7 mouse cellular contexts compared by ENCODE assay signal in the genomic region with DNA sequence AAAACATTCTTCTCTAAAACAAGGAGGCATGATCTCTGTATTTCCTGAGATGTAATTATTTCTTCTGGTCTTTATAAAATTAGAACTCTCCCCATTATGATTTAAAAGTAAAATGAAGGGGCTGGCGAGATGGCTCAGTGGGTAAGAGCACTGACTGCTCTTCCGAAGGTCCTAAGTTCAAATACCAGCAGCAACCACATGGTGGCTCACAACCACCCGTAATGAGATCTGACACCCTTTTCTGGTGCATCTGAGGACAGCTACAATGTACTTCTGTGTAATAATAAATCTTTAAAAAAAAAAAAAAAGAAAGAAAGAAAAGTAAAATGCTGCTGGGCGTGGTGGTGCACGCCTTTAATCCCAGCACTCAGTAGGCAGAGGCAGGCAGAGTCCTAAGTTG. TPM values are rescaled to one million over a fixed set of nuclear protein-coding genes. Genes with fewer than 3 reads are reported as not detected.
A peak's percentile ranks its signal among the peaks of the same experiment; 100 is the strongest.
DNase-seq lines count a peak whose midpoint lies in the region; ATAC-seq and TF ChIP-seq lines count a peak whose summit lies in the region.
"Not testable (repeated sequence)": the region's sequence is repeated elsewhere in the genome, so short reads cannot be mapped to it uniquely, and the experiment has no call there.

No protein-coding gene starts in this region.

- H3K27ac ChIP-seq in lung, postnatal 0 days (ENCODE audit: low read length); stomach, postnatal 0 days (replicated peaks): not testable (repeated sequence)

- not testable (repeated sequence) for H3K4me3 ChIP-seq in E14TG2a.4 (replicated peaks; ENCODE audit: low read length); lung, postnatal 0 days (ENCODE audit: low read depth, low read length); stomach, postnatal 0 days (ENCODE audit: low read depth, low read length)

- H3K4me2 ChIP-seq in lung, postnatal 0 days (replicated peaks; ENCODE audit: low read depth, low read length); stomach, postnatal 0 days (replicated peaks; ENCODE audit: low read depth): not testable (repeated sequence)

- H3K4me1 ChIP-seq in E14TG2a.4 (replicated peaks; ENCODE audit: low read depth, low read length); lung, postnatal 0 days (ENCODE audit: insufficient read depth, low read depth, low read length); stomach, postnatal 0 days (replicated peaks; ENCODE audit: control insufficient read depth, insufficient read depth): not testable (repeated sequence)

- H3K9ac ChIP-seq in lung, postnatal 0 days (replicated peaks; ENCODE audit: low read depth); stomach, postnatal 0 days (ENCODE audit: low read length): not testable (repeated sequence)

- peak; percentile 22; the same call in 1 of the 2 replicates for TF ChIP-seq CTCF in E14TG2a.4 (conservative IDR thresholded peaks at IDR 0.05; ENCODE audit: low read length)
- peak; percentile 56 for TF ChIP-seq CTCF in lung, postnatal 0 days (IDR thresholded peaks at IDR 0.05)
- TF ChIP-seq CTCF in stomach, postnatal 0 days (IDR thresholded peaks at IDR 0.05; ENCODE audit: low read depth) = peak; percentile 62

- H3K36me3 ChIP-seq in E14TG2a.4 (ENCODE audit: insufficient read depth, low read length) = peaks cover 81% of the 10 kb centered on the region
- peaks cover 25% of the 10 kb centered on the region; the same call in 1 of the 2 replicates for H3K36me3 ChIP-seq in lung, postnatal 0 days (ENCODE audit: insufficient read depth, low read length)
- not testable (repeated sequence) for H3K36me3 ChIP-seq in stomach, postnatal 0 days (ENCODE audit: control insufficient read depth, insufficient read depth, low read length)

- not testable (repeated sequence) for H3K27me3 ChIP-seq in E14TG2a.4 (ENCODE audit: insufficient read depth, low read length); lung, postnatal 0 days (replicated peaks; ENCODE audit: insufficient read depth, low read length); stomach, postnatal 0 days (ENCODE audit: control insufficient read depth, insufficient read depth, low read length)

- TF ChIP-seq EP300 in lung, postnatal 0 days (IDR thresholded peaks at IDR 0.05); stomach, postnatal 0 days (optimal IDR thresholded peaks at IDR 0.05): not testable (repeated sequence)

- H3K9me3 ChIP-seq in E14TG2a.4 (ENCODE audit: low read length); lung, postnatal 0 days (ENCODE audit: low read length); stomach, postnatal 0 days (ENCODE audit: control insufficient read depth, low read length): not testable (repeated sequence)

- peak; percentile 37 for DNase-seq in adrenal gland, postnatal 14 days
- DNase-seq in cerebellum, postnatal 14 days = peak; percentile 67 to 70
- DNase-seq in heart, postnatal 4 days = peak; percentile 56
- peak; percentile 37 for DNase-seq in kidney, postnatal 14 days
- not testable (repeated sequence) for DNase-seq in lung, postnatal 0 days (ENCODE audit: low spot score)
- peak; percentile 26 for DNase-seq in stomach, postnatal 0 days (ENCODE audit: low spot score)

- ATAC-seq in lung, postnatal 0 days; stomach, postnatal 0 days (ENCODE audit: low FRiP score, low TSS enrichment): not testable (repeated sequence)

- 69% methylated on average over 5 of the region's 5 CpGs for WGBS in lung, postnatal 0 days
- WGBS in stomach, postnatal 0 days = 73% methylated on average over 5 of the region's 5 CpGs

RNA-seq across cellular contexts. Expression of gene Tmem41b, which starts 9.6 kb away (rescaled TPM):
- total RNA-seq in adrenal gland, postnatal 14 days (2021) = 37.5 and 46.1 TPM in 2 replicates
- total RNA-seq in heart, postnatal 4 days (2021) = 10 to 100 TPM; 50.9 to 55.2 TPM
- 71.9 and 75.3 TPM in 2 replicates for polyA plus RNA-seq in lung, postnatal 0 days (2015; fragmentation: Nextera tagmentation; extraction: Ambion mirVana)
- 85.5 and 88.5 TPM in 2 replicates for polyA plus RNA-seq in stomach, postnatal 0 days (2015; fragmentation: Nextera tagmentation; extraction: Ambion mirVana)

RNA-seq across cellular contexts. Expression of gene Dennd5a, which starts 16.9 kb away (rescaled TPM):
- total RNA-seq in adrenal gland, postnatal 14 days (2021) = 128 and 133 TPM in 2 replicates
- total RNA-seq in heart, postnatal 4 days (2021) = 100 to 1,000 TPM; 185 to 190 TPM
- polyA plus RNA-seq in lung, postnatal 0 days (2015; fragmentation: Nextera tagmentation; extraction: Ambion mirVana) = 36.4 and 40.1 TPM in 2 replicates
- 13.8 and 14.5 TPM in 2 replicates for polyA plus RNA-seq in stomach, postnatal 0 days (2015; fragmentation: Nextera tagmentation; extraction: Ambion mirVana)

RNA-seq across cellular contexts. Expression of gene Ipo7, which starts 40.9 kb away (rescaled TPM):
- total RNA-seq in adrenal gland, postnatal 14 days (2021) = 95.0 and 96.7 TPM in 2 replicates
- total RNA-seq in heart, postnatal 4 days (2021) = 100 to 1,000 TPM in 1 of 2 experiments, 10 to 100 TPM in 1; 99.5 to 103 TPM
- 12.7 and 15.3 TPM in 2 replicates for polyA plus RNA-seq in lung, postnatal 0 days (2015; fragmentation: Nextera tagmentation; extraction: Ambion mirVana)
- polyA plus RNA-seq in stomach, postnatal 0 days (2015; fragmentation: Nextera tagmentation; extraction: Ambion mirVana) = 15.6 and 16.5 TPM in 2 replicates
